Mouse (Mus musculus): ENCODE measurements at regions not wholly inside any gene's neighbourhood (a gene's known extent, or its start where the extent isn't known, plus 50 kb on each side); places are given as distances from the start of the nearest gene placed in this dataset.

GRCm38 (mm10) chr13:101884752-101885151, 116.7 kb upstream of the Pik3r1 start:
- no peak for TF ChIP-seq CTCF (IDR thresholded peaks at IDR 0.05)
- no peak for TF ChIP-seq EP300 (IDR thresholded peaks at IDR 0.05)
